Mouse (Mus musculus): Measurements from ENCODE around the gene Cse1l.

Cse1l gene

GRCm38 (mm10) chr2:166905711-166906522, at the start of gene Cse1l:
Gene Cse1l (plus strand): TSS chr2:166906040.
- peak; percentile 95 to 98 for DNase-seq (ENCODE audit: low spot score in 2 of 2)

- no peak for DNase-seq (ENCODE audit: low spot score in 2 of 2)
These were observed 49.5 kb upstream of the Cse1l start for GRCm38 (mm10) chr2:166856366-166856765.

- no peak for DNase-seq (ENCODE audit: low spot score in 2 of 2)
These were observed 48.7 kb upstream of the Cse1l start for GRCm38 (mm10) chr2:166857118-166857517.

GRCm38 (mm10) chr2:166859214-166859613, 46.6 kb upstream of the Cse1l start:
- DNase-seq (ENCODE audit: low spot score in 2 of 2): no peak

GRCm38 (mm10) chr2:166862505-166862904, 43.3 kb upstream of the Cse1l start:
- DNase-seq (ENCODE audit: low spot score in 2 of 2): no peak

- DNase-seq (ENCODE audit: low spot score in 2 of 2): no peak
These were observed 40.4 kb upstream of the Cse1l start for GRCm38 (mm10) chr2:166865476-166865875.

GRCm38 (mm10) chr2:166870271-166870865, 35.5 kb upstream of the Cse1l start:
- DNase-seq (ENCODE audit: low spot score in 2 of 2): no peak

GRCm38 (mm10) chr2:166870899-166871298, 34.9 kb upstream of the Cse1l start:
- no peak for DNase-seq (ENCODE audit: low spot score in 2 of 2)

GRCm38 (mm10) chr2:166874675-166875280, 31.1 kb upstream of the Cse1l start:
- DNase-seq (ENCODE audit: low spot score in 2 of 2): no peak

- no peak for DNase-seq (ENCODE audit: low spot score in 2 of 2)
These were observed 30.3 kb upstream of the Cse1l start for GRCm38 (mm10) chr2:166875561-166875960.

- DNase-seq (ENCODE audit: low spot score in 2 of 2): no peak
These were observed 29.5 kb upstream of the Cse1l start for GRCm38 (mm10) chr2:166876331-166876730.

- no peak for DNase-seq (ENCODE audit: low spot score in 2 of 2)
These were observed 20.8 kb upstream of the Cse1l start for GRCm38 (mm10) chr2:166885066-166885465.

- no peak for DNase-seq (ENCODE audit: low spot score in 2 of 2)
These were observed 20.2 kb upstream of the Cse1l start for GRCm38 (mm10) chr2:166885619-166886018.

- no peak for DNase-seq (ENCODE audit: low spot score in 2 of 2)
These were observed 19.6 kb upstream of the Cse1l start for GRCm38 (mm10) chr2:166886231-166886630.

- DNase-seq (ENCODE audit: low spot score in 2 of 2): no peak
These were observed 18.0 kb upstream of the Cse1l start for GRCm38 (mm10) chr2:166887816-166888215.

GRCm38 (mm10) chr2:166891366-166891880, 14.4 kb upstream of the Cse1l start:
- DNase-seq (ENCODE audit: low spot score in 2 of 2): no peak

GRCm38 (mm10) chr2:166892158-166892680, 13.6 kb upstream of the Cse1l start:
- no peak for DNase-seq (ENCODE audit: low spot score in 2 of 2)

- DNase-seq (ENCODE audit: low spot score in 2 of 2): no peak
These were observed 12.8 kb upstream of the Cse1l start for GRCm38 (mm10) chr2:166893036-166893435.

- DNase-seq (ENCODE audit: low spot score in 2 of 2): no peak
These were observed 9.5 kb upstream of the Cse1l start for GRCm38 (mm10) chr2:166896368-166896767.

- no peak for DNase-seq (ENCODE audit: low spot score in 2 of 2)
These were observed 8.9 kb upstream of the Cse1l start for GRCm38 (mm10) chr2:166896974-166897373.

GRCm38 (mm10) chr2:166899161-166899560, 6.7 kb upstream of the Cse1l start:
- no peak for DNase-seq (ENCODE audit: low spot score in 2 of 2)

GRCm38 (mm10) chr2:166899746-166900145, 6.1 kb upstream of the Cse1l start:
- no peak for DNase-seq (ENCODE audit: low spot score in 2 of 2)

Measured in frontal cortex, postnatal 10 days (tissue).